Mouse (Mus musculus) layer of hippocampus, adult 2 months (tissue): ENCODE data around the gene Fbxo42. TPM values are rescaled to one million over a fixed set of nuclear protein-coding genes. Genes with fewer than 3 reads are reported as not detected.
A peak's percentile ranks its signal among the peaks of the same experiment; 100 is the strongest.
"Not testable (repeated sequence)": the region's sequence is repeated elsewhere in the genome, so short reads cannot be mapped to it uniquely, and the experiment has no call there.

Experiments
- DNase-seq, 2 experiments: peaks; one replicate each; pipeline ENCODE4 v3.0.0; 2022; ENCODE audit warnings: low spot score in 2 of 2
- H3K27ac ChIP-seq: fragments of 200-600 bp; 2 replicates; pipeline ENCODE4 v1.8.1; 2022
- H3K4me3 ChIP-seq: fragments of 200-600 bp; 2 replicates; pipeline ENCODE4 v1.8.1; 2022; ENCODE audit warnings: mild to moderate bottlenecking
- CTCF ChIP-seq: fragments of 200-600 bp; conservative IDR thresholded peaks from 2 replicates; pipeline ENCODE4 v1.8.1; 2022; ENCODE audit warnings: antibody characterized with exemption, mild to moderate bottlenecking, moderate library complexity
- total RNA-seq, 2 experiments: library from RNA; stranded (reverse); gene quantifications; 2 replicates each; pipeline ENCODE4 v1.2.3; 2021

Fbxo42 gene
- total RNA-seq, 2 experiments from 2014 or later, result 21.2 to 22.8 TPM

DNA sequence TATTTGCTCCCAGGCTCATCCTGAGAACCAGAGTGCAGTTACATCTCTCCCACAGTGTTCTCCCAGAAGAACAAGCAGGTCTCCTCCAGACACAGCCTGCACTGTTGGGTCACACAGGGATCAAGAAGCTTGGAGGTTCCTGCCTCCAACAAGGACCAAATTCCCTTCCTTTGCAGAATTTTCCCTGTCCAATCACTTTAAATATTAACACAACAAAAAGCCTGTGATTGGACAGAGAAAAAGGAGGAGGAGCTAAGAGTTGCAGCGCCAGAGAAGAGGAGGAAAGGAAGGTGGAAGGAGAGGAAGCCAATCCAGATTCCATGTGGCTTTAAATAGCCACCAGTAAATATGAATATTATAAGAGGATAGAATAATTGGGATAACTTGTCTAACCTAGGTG is 24.6 kb upstream of the Fbxo42 start:
- no peak overlapping the region for H3K4me3 ChIP-seq
- DNase-seq, result no peak
- TF ChIP-seq CTCF, result no peak
- H3K27ac ChIP-seq, result no peak overlapping the region

DNA sequence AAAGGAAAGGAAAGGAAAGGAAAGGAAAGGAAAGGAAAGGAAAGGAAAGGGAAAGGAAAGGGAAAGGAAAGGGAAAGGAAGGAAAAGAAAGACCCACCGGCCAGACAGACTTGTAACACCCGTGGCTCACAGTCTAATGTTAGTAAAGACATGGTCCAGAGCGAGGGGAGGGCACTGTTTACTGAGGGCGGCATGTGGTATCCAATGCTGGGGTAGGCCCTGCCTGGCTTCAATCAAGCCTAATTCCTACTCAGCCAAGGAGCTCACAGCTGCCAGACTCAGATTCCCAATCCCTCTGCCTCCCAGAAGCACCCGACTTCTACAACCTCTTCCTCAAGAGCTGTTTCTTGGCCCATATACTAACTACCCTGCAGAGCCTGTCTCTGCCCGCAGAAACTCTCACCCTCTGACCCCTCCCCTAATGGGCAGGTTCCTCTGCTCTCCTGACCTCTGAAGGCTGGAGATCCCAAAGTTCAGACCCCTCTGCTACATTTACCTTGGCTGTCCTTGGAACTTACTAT is 18.5 kb upstream of the Fbxo42 start:
- no peak for TF ChIP-seq CTCF
- H3K27ac ChIP-seq, result no peak overlapping the region
- H3K4me3 ChIP-seq, result no peak overlapping the region
- no peak for DNase-seq

DNA sequence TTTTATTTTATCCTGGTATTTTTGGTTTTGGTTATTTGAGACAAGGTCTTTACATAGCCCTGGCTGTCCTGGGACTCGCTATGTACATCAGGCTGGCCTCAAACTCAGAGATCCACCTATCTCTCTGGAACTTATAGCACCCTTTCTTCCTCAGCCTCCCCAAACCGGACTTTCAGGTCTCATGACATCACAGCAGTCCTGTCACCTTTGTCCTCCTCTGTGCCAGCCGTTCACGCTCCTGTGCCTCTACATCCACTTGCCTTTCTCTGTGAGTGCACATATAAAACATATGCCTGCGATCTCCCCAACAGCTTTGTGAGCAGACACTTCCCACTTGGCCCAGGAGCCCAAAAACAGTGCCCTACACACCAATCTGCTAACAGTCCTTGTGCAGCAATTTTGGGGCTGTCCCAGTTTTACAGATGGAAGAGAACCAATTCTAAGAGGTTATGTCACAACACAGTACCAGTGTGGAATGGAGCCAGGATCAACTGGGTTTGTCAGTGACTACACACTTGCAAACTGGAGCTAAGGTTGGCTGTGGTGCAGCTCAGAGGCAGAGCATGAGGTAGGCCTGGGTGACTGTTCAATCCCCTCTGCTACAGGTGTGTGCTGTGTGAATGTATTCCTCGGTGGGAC is 16.9 kb upstream of the Fbxo42 start:
- peak; percentile 50 to 60 for DNase-seq
- Histone ChIP-seq H3K27ac (peak overlapping the region; percentile 62), H3K4me3 (no peak overlapping the region)
- TF ChIP-seq CTCF, result no peak

DNA sequence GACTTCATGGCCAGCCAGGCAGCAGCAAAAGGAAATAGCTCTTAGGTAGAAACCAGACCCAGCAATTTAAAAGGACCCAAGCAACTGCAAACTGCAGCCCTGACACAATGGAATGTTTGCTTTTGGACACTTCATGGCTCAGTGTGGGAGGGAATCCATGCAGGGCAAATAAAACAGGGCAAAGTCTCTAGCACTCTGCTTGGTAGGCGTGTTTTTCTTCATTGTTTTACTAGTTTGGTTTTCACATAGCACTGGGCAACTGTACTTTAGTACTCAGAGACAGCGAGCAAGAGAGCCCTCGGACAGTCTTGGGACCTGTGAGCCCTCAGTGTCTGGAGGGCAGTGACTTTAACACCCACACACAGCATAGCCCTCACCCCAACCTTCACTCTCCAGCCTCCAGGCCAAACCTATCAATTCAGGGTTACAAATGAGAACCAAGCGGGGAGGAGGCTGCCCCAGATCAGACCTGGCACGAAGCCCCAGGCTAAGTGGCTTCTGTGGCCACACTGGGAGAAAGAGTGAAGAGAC is 16.1 kb upstream of the Fbxo42 start:
- no peak for DNase-seq
- H3K27ac ChIP-seq, result peak overlapping the region; percentile 62
- H3K4me3 ChIP-seq, result no peak overlapping the region
- TF ChIP-seq CTCF, result no peak

DNA sequence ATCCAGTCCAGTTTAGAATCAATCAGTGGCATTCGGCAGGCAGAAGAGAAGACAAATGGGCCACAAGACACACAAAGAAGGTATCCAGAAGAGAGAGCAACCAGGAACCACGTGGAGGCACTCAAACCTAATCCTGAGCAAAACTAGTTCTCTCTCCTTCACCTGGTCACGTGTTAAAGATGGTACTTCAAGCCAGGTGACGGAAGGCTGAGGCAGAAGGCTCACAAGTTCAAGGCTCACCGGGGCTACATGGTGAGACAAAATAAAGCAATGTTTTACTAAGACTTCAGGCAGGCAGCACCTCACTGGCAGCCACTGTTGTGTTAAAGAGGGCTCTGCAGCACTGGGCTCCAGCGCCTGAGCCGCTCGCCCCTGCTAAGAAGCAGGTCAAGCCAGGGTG is 15.5 kb upstream of the Fbxo42 start:
- TF ChIP-seq CTCF, result no peak
- peak overlapping the region; percentile 62; the same call in 1 of the 2 replicates for H3K27ac ChIP-seq
- H3K4me3 ChIP-seq, result no peak overlapping the region
- no peak for DNase-seq

DNA sequence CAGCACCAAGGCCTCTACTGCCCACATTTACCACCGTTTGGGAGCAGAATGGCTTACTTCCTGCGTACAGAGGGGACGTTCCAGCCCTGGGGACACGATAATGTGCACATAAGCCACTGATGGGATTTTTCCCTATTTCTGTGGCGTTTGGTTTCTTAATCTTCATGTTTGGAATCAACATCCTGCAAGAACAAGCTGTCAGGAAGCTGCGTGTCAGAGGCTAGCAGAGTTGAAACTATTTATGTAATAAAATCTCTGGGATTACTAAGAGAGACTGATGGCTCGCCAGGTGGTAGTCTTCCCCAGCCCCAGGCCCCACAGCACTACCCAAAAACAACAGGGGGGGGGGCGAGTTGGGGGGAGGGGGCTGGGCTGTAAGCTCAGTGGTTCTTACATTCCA is 14.5 kb upstream of the Fbxo42 start:
- no peak for DNase-seq
- Histone ChIP-seq H3K27ac (0 out of 2 replicates have a peak overlapping the region, but pooled peaks have one; percentile 5), H3K4me3 (no peak overlapping the region)
- TF ChIP-seq CTCF, result no peak

DNA sequence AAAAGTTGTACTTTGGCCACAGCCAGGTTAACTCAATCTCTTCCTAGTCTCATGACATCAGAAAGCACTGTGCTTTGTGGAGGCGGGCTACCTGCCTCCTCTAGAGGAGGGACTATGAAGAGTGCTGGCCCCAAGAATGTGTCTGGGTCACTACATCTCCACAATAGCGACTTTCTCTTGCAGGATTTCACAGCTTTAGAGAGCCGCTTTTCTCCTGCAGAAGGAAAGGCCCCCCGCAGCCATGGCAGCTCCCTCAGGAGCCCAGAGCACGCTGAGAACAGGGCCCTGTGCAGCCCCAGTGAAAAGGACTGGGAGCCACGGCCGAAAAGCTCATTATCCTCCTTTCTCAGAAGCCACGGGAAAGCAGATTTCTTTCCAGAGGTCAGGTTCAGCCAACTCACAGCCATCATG is 13.7 kb upstream of the Fbxo42 start:
- H3K4me3 ChIP-seq, result no peak overlapping the region
- TF ChIP-seq CTCF, result no peak
- peak in 1 of 2 experiments; percentile 37 for DNase-seq
- peak overlapping the region; percentile 72 for H3K27ac ChIP-seq

DNA sequence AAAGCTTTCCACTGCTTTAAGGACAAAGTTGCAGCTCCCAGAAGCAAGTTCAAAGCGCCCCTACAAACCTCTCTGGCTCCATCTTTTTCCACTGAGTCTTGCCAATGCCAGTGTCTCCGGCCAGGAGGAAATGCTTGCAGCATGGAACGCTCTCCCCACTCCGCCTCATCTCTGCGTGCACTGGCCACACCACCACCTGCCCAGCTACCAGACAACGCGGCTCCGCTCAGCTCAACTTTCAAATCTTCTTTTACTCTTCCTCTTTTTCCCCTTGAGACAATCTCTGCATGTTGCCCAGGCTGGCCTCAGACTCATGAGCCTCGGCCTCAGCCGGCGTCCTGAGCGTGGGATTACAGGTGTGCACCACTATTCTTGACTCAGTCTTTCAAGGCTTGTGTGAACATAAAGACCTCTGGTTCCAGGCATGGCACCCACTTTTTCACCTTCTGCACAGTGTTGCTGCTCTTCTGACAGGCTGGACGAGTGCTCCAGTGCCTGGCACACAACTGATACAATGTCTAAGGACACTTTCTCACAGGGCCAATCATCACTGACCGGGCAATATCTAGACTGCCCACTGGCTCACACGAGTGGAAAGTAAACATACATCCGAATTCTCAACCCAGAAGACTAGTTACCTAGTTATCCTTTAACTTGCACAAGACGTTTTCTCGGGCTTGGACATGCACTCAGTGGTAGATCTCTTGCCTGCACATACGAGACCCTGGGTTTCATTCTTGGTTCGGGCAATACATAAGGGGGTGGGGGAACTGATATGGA is 12.8 kb upstream of the Fbxo42 start:
- TF ChIP-seq CTCF, result no peak
- Histone ChIP-seq H3K4me3 (no peak overlapping the region), H3K27ac (peak overlapping the region; percentile 72)
- DNase-seq, result no peak

DNA sequence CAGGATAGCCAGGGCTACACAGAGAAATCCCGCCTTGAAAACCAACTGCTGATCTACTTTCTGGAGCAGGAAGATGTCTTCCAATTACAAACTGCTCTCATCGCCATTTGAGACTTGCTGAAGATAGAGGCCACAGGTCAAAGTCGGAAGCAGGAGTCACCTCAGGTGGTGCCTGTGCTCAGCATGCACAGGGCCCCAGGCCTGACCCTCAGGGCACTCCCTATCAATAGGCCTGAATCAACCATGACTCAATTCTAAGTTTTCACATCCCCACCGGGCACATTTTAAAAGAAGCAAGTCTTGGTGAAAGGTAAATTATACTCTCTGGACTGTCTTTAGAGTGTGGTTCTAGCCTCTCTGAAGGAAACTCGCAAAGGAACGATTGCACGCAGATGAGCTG is 11.6 kb upstream of the Fbxo42 start:
- DNase-seq, result no peak
- Histone ChIP-seq H3K27ac (no peak overlapping the region), H3K4me3 (no peak overlapping the region)
- TF ChIP-seq CTCF, result no peak

DNA sequence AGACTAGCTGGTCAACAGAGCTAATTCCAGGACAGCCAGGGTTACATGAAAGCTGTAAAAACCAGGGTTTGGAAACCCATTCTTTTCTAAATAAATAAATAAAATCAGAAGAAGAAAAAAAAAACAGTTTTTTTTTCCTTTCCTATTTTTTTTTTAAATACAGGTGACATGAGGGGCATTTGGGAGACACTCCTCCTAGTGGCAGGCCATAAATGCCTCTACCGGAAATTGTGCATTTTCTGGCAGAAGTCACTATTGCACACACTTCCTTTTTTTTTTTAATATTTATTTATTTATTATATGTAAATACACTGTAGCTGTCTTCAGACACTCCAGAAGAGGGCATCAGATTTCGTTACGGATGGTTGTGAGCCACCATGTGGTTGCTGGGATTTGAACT is 10.0 kb upstream of the Fbxo42 start:
- not testable (repeated sequence) for H3K27ac ChIP-seq, H3K4me3 ChIP-seq, DNase-seq
- TF ChIP-seq CTCF, result peak; percentile 58

DNA sequence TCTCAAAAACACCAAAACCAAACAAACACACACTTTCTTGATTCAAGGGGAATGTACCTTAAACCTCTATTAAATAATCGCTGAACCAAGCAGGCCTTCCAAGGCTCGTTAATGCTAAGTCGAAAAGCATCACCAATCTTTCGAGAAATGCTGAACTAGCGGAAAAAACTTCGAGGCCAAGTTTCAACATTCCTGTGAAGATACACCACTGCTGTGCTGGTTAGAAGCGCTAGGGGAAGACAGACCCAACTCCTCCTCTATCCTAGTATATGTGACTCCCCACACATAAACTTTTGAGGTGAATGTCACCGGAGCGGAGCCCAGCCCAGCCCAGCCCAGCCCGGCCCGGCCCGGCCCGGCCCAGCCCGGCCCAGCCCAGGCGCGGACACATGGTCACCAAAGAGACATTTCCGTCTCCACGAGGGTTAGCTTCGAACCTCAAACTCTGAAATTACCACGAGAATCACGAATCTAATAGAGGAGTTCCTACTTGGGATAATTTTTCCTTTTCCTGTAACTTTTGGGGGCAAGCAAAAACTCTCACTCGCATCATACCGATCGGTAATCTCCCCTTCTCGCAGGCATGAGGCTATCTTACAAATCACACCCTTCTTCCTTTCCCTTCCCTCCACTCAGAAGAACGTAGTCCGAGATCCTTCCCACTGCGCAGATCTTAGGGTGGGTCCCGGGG is 9.1 kb upstream of the Fbxo42 start:
- Histone ChIP-seq H3K4me3 (peak overlapping the region; percentile 83), H3K27ac (peak overlapping the region; percentile 99)
- DNase-seq, result no peak
- TF ChIP-seq CTCF, result no peak; the same call in 1 of the 2 replicates

DNA sequence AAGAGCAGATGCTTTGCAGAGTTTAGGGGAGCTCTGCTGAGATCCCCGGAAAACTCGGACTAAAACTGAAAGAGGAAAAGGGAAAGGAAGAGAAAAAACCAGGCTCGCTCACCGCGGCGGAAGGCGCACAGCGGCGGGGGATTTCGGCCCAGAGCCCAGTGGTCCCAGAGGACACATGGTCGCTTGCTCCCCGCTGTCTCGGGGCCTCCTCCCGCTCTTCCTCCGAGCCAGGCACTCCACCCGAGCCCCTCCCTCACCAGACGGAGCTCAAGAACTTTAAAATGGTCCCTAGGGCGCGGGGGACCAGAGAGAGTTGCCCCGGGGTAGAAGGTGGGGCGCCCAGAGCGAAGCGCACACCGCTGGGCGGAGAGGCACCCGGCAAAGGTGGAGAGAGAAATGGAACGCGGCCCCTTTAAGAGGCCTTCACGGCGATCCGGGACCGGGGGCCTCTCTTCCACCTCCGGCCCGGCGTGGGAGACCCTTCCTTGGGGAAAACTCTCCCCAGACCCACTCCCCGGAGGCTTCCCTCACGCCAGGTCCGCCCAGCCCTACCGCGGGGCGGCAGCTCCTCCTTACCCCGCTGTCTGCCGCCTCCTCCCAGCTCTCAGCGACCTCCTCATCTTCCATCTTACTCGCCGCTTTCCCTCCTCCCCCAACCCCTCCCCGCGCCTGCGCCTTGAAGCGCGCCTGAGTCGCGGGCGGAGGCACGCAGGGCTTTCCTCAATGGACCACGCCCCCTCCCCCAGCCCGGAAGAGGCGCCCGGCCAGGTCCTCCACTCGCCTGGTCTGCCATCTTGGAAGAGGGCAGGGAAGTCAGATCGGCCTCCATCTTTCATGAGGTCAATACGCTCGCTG is 8.4 kb upstream of the Fbxo42 start, which contains the start of gene Szrd1:
Gene Szrd1, minus strand, starts transcription at position 660 of the 855 bp plus-strand sequence.
- DNase-seq, result peak; percentile 98 to 99
- Histone ChIP-seq H3K4me3 (peak within 1 kb of the TSS; percentile 83), H3K27ac (peak within 1 kb of the TSS; percentile 99)
- no peak for TF ChIP-seq CTCF

DNA sequence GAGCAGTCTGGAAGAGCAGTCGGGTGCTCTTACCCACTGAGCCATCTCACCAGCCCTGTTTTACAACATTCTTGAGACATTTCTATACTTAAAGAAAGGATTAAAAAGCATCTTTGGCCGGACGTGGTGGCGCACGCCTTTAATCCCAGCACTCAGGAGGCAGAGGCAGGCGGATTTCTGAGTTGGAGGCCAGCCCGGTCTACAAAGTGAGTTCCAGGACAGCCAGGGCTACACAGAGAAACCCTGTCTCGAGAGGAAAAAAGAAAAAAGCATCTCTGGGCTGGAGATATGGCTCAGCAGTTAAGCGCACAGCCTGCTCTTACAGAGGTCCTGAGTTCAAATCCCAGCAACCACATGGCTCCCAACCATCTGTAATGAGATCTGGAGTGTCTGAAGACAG is 7.4 kb upstream of the Fbxo42 start:
- not testable (repeated sequence) for H3K4me3 ChIP-seq, DNase-seq, H3K27ac ChIP-seq
